Mouse (Mus musculus) adrenal gland, postnatal 36 days (tissue): ENCODE results near the gene Olfr173. TPM values are rescaled to one million over a fixed set of nuclear protein-coding genes. Genes with fewer than 3 reads are reported as not detected.

Experiments used
- DNase-seq, 2 experiments: peaks; one replicate each; pipeline ENCODE4 v3.0.0; 2021; ENCODE audit warnings: mixed read lengths in 1 of 2
- long read RNA-seq, 2 experiments: library from polyadenylated mRNA; stranded (forward); transcript quantifications; one replicate each; pipeline ENCODE4 v2.0.0; 2021; ENCODE audit warnings: borderline sequencing depth in 2 of 2
- microRNA-seq: library from miRNA; unstranded; fragments of <30 nt; microRNA quantifications from one replicate; pipeline ENCODE4 v1.2.0, GENCODE M21; 2021
- total RNA-seq, 2 experiments: library from RNA; stranded (reverse); gene quantifications; 2 replicates each; pipeline ENCODE4 v1.2.3; 2021

The Olfr173 gene
- not detected for total RNA-seq
- long read RNA-seq, experiment 1 = 0 reads
- long read RNA-seq, experiment 2 = 0 reads

GRCm38 (mm10) chr16:58800168-58800567, at the start of gene Olfr173:
Gene Olfr173, minus strand, starts transcription at chr16:58800268.
- DNase-seq = no peak

GRCm38 (mm10) chr16:58826732-58827319, 26.8 kb upstream of the Olfr173 start, which contains the start of gene Olfr175-ps1:
Gene Olfr175-ps1, minus strand, starts transcription at chr16:58826782.
- DNase-seq = no peak

- DNase-seq = no peak
Observed at GRCm38 (mm10) chr16:58763076-58763475, 37.0 kb downstream of the Olfr173 start, which contains the start of gene Olfr172. Gene Olfr172, minus strand, starts transcription at chr16:58763176.

GRCm38 (mm10) chr16:58756191-58756590, 43.9 kb downstream of the Olfr173 start:
- no peak for DNase-seq

- DNase-seq = no peak
Observed at GRCm38 (mm10) chr16:58751314-58751713, 48.8 kb downstream of the Olfr173 start.

GRCm38 (mm10) chr16:58746715-58747114, 53.4 kb downstream of the Olfr173 start:
- DNase-seq = no peak

Small RNAs within 50 kb of the gene (microRNA-seq; reads per million reads assigned to microRNA genes)
- not detected for gene Gm27564

Other genes with a start within 250 kb of the Olfr173 start
- not detected for gene Gm813, start 183.3 kb downstream of the Olfr173 start, total RNA-seq
- not detected for gene E330017A01Rik, start 161.5 kb downstream of the Olfr173 start, total RNA-seq
- 10 to 100 TPM; 17.0 to 18.9 TPM for gene Cpox, start 130.0 kb downstream of the Olfr173 start, total RNA-seq
- gene Gpr15, start 81.2 kb downstream of the Olfr173 start, total RNA-seq = not detected
- gene Cldnd1, start 72.4 kb downstream of the Olfr173 start, total RNA-seq = 10 to 100 TPM; 67.0 to 92.3 TPM
- not detected for gene Olfr172, start 37.1 kb downstream of the Olfr173 start, total RNA-seq
- gene Olfr175-ps1, start 26.5 kb upstream of the Olfr173 start, total RNA-seq = not detected
- not detected for gene Olfr177, start 74.5 kb upstream of the Olfr173 start, total RNA-seq
- not detected for gene Olfr178, start 91.8 kb upstream of the Olfr173 start, total RNA-seq
- not detected for gene Olfr181, start 128.5 kb upstream of the Olfr173 start, total RNA-seq
- not detected for gene Olfr180, start 129.1 kb upstream of the Olfr173 start, total RNA-seq
- gene Olfr183, start 195.1 kb upstream of the Olfr173 start, total RNA-seq = not detected
- gene Olfr186, start 230.0 kb upstream of the Olfr173 start, total RNA-seq = not detected
- gene Olfr187, start 239.5 kb upstream of the Olfr173 start, total RNA-seq = not detected